Mouse (Mus musculus) adrenal gland (tissue): ENCODE measurements at regions not wholly inside any gene's neighbourhood (a gene's known extent, or its start where the extent isn't known, plus 50 kb on each side); places are given as distances from the start of the nearest gene placed in this dataset.
"Not testable (repeated sequence)": the region's sequence is repeated elsewhere in the genome, so short reads cannot be mapped to it uniquely, and the experiment has no call there.

Experiments
- intact Hi-C: fragments of 180-260 bp; cut with DNase I; formaldehyde crosslinking; loops from one replicate; pipeline ENCODE4 v1.15.1; 2025

GRCm38 (mm10) chr10:111589186-111589585 lies 83.1 kb downstream of the Phlda1 start:
- intact Hi-C loops: no loop called here

- intact Hi-C loops: no loop called here
Observed at GRCm38 (mm10) chr10:111592416-111593149, 86.5 kb downstream of the Phlda1 start.

GRCm38 (mm10) chr10:111593280-111593679 lies 87.2 kb downstream of the Phlda1 start:
- intact Hi-C loops: no loop called here

GRCm38 (mm10) chr10:111594171-111594570 lies 88.1 kb downstream of the Phlda1 start:
- intact Hi-C loops: no loop called here

GRCm38 (mm10) chr10:111594651-111595050 lies 88.6 kb downstream of the Phlda1 start:
- intact Hi-C loops: no loop called here

- intact Hi-C loops: no loop called here
Observed at GRCm38 (mm10) chr10:111595513-111595995, 89.5 kb downstream of the Phlda1 start.

GRCm38 (mm10) chr10:111598650-111599049 lies 92.6 kb downstream of the Phlda1 start:
- intact Hi-C loops: no loop called here

- intact Hi-C loops: no loop called here
Observed at GRCm38 (mm10) chr10:111599297-111600250, 93.5 kb downstream of the Phlda1 start.

- intact Hi-C loops: no loop called here
Observed at GRCm38 (mm10) chr10:111600251-111600620, 94.2 kb downstream of the Phlda1 start.

- intact Hi-C loops: no loop called here
Observed at GRCm38 (mm10) chr10:111600677-111601099, 94.6 kb downstream of the Phlda1 start.

GRCm38 (mm10) chr10:111603166-111603565 lies 97.1 kb downstream of the Phlda1 start:
- intact Hi-C loops: no loop called here

- intact Hi-C loops: not testable (repeated sequence)
Observed at GRCm38 (mm10) chr10:111607381-111607780, 101.3 kb downstream of the Phlda1 start.

- intact Hi-C loops: no loop called here
Observed at GRCm38 (mm10) chr10:111608385-111609093, 102.5 kb downstream of the Phlda1 start.

- intact Hi-C loops: no loop called here
Observed at GRCm38 (mm10) chr10:111609889-111610288, 103.8 kb downstream of the Phlda1 start.

- intact Hi-C loops: no loop called here
Observed at GRCm38 (mm10) chr10:111619627-111620270, 113.7 kb downstream of the Phlda1 start.

- intact Hi-C loops: no loop called here
Observed at GRCm38 (mm10) chr10:111620927-111621676, 115.0 kb downstream of the Phlda1 start.

GRCm38 (mm10) chr10:111622789-111623188 lies 116.7 kb downstream of the Phlda1 start:
- intact Hi-C loops: no loop called here

- intact Hi-C loops: no loop called here
Observed at GRCm38 (mm10) chr10:111624021-111624420, 117.9 kb downstream of the Phlda1 start.

- intact Hi-C loops: no loop called here
Observed at GRCm38 (mm10) chr10:111624624-111625023, 118.5 kb downstream of the Phlda1 start.

GRCm38 (mm10) chr10:111625573-111625972 lies 119.5 kb downstream of the Phlda1 start:
- intact Hi-C loops: no loop called here
